20 mouse cellular contexts compared by ENCODE assay signal in the genomic region with DNA sequence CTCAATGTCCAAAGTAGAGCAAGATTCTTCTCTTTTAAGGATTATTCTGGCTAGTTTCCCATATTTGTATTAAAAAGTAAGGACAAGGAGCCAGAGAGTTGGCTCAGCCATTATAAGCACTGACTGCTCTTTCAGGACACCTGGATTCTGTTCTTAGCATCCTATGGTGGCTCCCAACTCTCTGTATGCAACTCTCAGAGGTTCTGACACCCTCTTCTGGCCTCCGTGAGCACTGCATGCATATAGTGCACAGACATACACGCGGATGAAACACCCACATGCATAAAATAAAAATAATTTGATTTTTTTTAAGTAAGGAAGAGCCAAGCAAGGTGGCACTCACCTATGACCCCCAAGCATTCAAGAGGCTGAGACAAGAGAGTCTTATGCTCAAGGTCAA. TPM values are rescaled to one million over a fixed set of nuclear protein-coding genes. Genes with fewer than 3 reads are reported as not detected.
A peak's percentile ranks its signal among the peaks of the same experiment; 100 is the strongest.
DNase-seq lines count a peak whose midpoint lies in the region; ATAC-seq and TF ChIP-seq lines count a peak whose summit lies in the region.
"Had no signal": no experiment of that assay in that cellular context is flagged by ENCODE, and none has a peak within 500 bp of the region (broad histone marks: within the 10 kb centered on the region; RNA-seq: fewer than 3 reads in every experiment).

No protein-coding gene starts in this region.

- H3K27ac ChIP-seq in intestine, postnatal 0 days (ENCODE audit: low read depth, low read length) = no peak overlapping the region
- no peak overlapping the region for H3K27ac ChIP-seq in intestine, embryonic 16.5 days (ENCODE audit: low read length)
- H3K27ac ChIP-seq in midbrain, postnatal 0 days (ENCODE audit: low read depth, low read length) = no peak overlapping the region
- H3K27ac ChIP-seq in midbrain, embryonic 15.5 days = no peak overlapping the region
- H3K27ac ChIP-seq: embryonic facial prominence, embryonic 13.5 days; forebrain, embryonic 12.5 days; gastrocnemius, adult 2 months; heart, embryonic 13.5 days; hindbrain, embryonic 15.5 days had no signal

- peaks cover 3% of the 10 kb centered on the region; the same call in 1 of the 2 replicates for H3K4me1 ChIP-seq in intestine, postnatal 0 days (replicated peaks; ENCODE audit: control insufficient read depth, insufficient read depth, low read length)
- peaks cover 2% of the 10 kb centered on the region; the same call in 1 of the 2 replicates for H3K4me1 ChIP-seq in intestine, embryonic 16.5 days (ENCODE audit: control insufficient read depth, insufficient read depth, low read length)
- peaks cover 5% of the 10 kb centered on the region; the same call in 1 of the 2 replicates for H3K4me1 ChIP-seq in midbrain, postnatal 0 days (ENCODE audit: insufficient read depth, low read length)
- H3K4me1 ChIP-seq in midbrain, embryonic 15.5 days = peaks cover 13% of the 10 kb centered on the region

- no peak overlapping the region for H3K4me2 ChIP-seq in intestine, postnatal 0 days (replicated peaks; ENCODE audit: low read depth)
- no peak overlapping the region for H3K4me2 ChIP-seq in intestine, embryonic 16.5 days (ENCODE audit: low read depth, low read length)
- H3K4me2 ChIP-seq in midbrain, postnatal 0 days (ENCODE audit: low read depth, low read length, poor library complexity, severe bottlenecking) = no peak overlapping the region
- H3K4me2 ChIP-seq in midbrain, embryonic 15.5 days = no peak overlapping the region
- H3K4me2 ChIP-seq: embryonic facial prominence, embryonic 13.5 days; forebrain, embryonic 12.5 days; heart, embryonic 13.5 days; hindbrain, embryonic 15.5 days had no signal

- WGBS in intestine, postnatal 0 days = 90% methylated on average over 3 of the region's 3 CpGs
- 85% methylated on average over 3 of the region's 3 CpGs for WGBS in intestine, embryonic 16.5 days
- WGBS in midbrain, postnatal 0 days = 82% methylated on average over 3 of the region's 3 CpGs
- WGBS in midbrain, embryonic 15.5 days = 87% methylated on average over 3 of the region's 3 CpGs

- H3K27me3 ChIP-seq in intestine, postnatal 0 days (replicated peaks; ENCODE audit: control insufficient read depth, insufficient read depth, low read length) = no peaks in the 10 kb centered on the region
- H3K27me3 ChIP-seq in intestine, embryonic 16.5 days (replicated peaks; ENCODE audit: control insufficient read depth, insufficient read depth, low read length) = no peaks in the 10 kb centered on the region
- no peaks in the 10 kb centered on the region for H3K27me3 ChIP-seq in midbrain, postnatal 0 days (ENCODE audit: insufficient read depth, low read length)
- no peaks in the 10 kb centered on the region for H3K27me3 ChIP-seq in midbrain, embryonic 15.5 days (replicated peaks)
- H3K27me3 ChIP-seq: embryonic facial prominence, embryonic 13.5 days; heart, embryonic 13.5 days; hindbrain, embryonic 15.5 days had no signal

- ATAC-seq in intestine, postnatal 0 days = no peak
- ATAC-seq in intestine, embryonic 16.5 days = no peak
- ATAC-seq in midbrain, postnatal 0 days (ENCODE audit: low FRiP score) = no peak
- no peak for ATAC-seq in midbrain, embryonic 15.5 days (replicated peaks)

- DNase-seq in midbrain, postnatal 0 days (ENCODE audit: low spot score) = no peak
- peak; percentile 51 for DNase-seq in R1 (ENCODE audit: low read depth, low spot score)
- no peak for DNase-seq in spleen, adult 12 weeks (ENCODE audit: low spot score)
- DNase-seq in B cell, adult 2 months = no peak
- DNase-seq: adrenal gland, postnatal 10 days; cerebellum, adult 11-12 months; cerebellum, postnatal 36 days; gastrocnemius, adult 2 months; gastrocnemius, postnatal 25 days; heart, adult 11 months; heart, postnatal 36 days had no signal

- TF ChIP-seq CTCF in intestine, postnatal 0 days (IDR thresholded peaks at IDR 0.05; ENCODE audit: low read depth) = 0 out of 2 replicates have a peak, but pooled peaks have one; percentile 20
- peak; percentile 12; the same call in 1 of the 2 replicates for TF ChIP-seq CTCF in midbrain, postnatal 0 days (IDR thresholded peaks at IDR 0.05)

- no peak overlapping the region for H3K4me3 ChIP-seq in intestine, postnatal 0 days (ENCODE audit: low read depth, low read length)
- no peak overlapping the region for H3K4me3 ChIP-seq in intestine, embryonic 16.5 days (ENCODE audit: low read length)
- no peak overlapping the region for H3K4me3 ChIP-seq in midbrain, postnatal 0 days (ENCODE audit: low read depth, low read length)
- H3K4me3 ChIP-seq in midbrain, embryonic 15.5 days = no peak overlapping the region
- H3K4me3 ChIP-seq: embryonic facial prominence, embryonic 13.5 days; forebrain, embryonic 12.5 days; gastrocnemius, adult 2 months; heart, embryonic 13.5 days; hindbrain, embryonic 15.5 days had no signal

- H3K36me3 ChIP-seq in intestine, postnatal 0 days (ENCODE audit: control insufficient read depth, insufficient read depth) = no peaks in the 10 kb centered on the region
- H3K36me3 ChIP-seq in intestine, embryonic 16.5 days (ENCODE audit: control insufficient read depth, insufficient read depth, low read length) = no peaks in the 10 kb centered on the region
- no peaks in the 10 kb centered on the region for H3K36me3 ChIP-seq in midbrain, postnatal 0 days (ENCODE audit: insufficient read depth, low read length)
- no peaks in the 10 kb centered on the region for H3K36me3 ChIP-seq in midbrain, embryonic 15.5 days (replicated peaks)
- H3K36me3 ChIP-seq: embryonic facial prominence, embryonic 13.5 days; forebrain, embryonic 12.5 days; heart, embryonic 13.5 days; hindbrain, embryonic 15.5 days had no signal

- H3K9ac ChIP-seq in intestine, postnatal 0 days (ENCODE audit: low read depth, low read length) = no peak overlapping the region
- H3K9ac ChIP-seq in intestine, embryonic 16.5 days (ENCODE audit: low read depth, low read length) = no peak overlapping the region
- H3K9ac ChIP-seq in midbrain, postnatal 0 days (replicated peaks; ENCODE audit: low read length, poor library complexity, severe bottlenecking) = no peak overlapping the region
- no peak overlapping the region for H3K9ac ChIP-seq in midbrain, embryonic 15.5 days
- H3K9ac ChIP-seq: embryonic facial prominence, embryonic 13.5 days; forebrain, embryonic 12.5 days; heart, embryonic 13.5 days; hindbrain, embryonic 15.5 days had no signal

- no peaks in the 10 kb centered on the region for H3K9me3 ChIP-seq in intestine, postnatal 0 days (ENCODE audit: control insufficient read depth)
- no peaks in the 10 kb centered on the region for H3K9me3 ChIP-seq in intestine, embryonic 16.5 days (ENCODE audit: control insufficient read depth, low read length)
- H3K9me3 ChIP-seq in midbrain, postnatal 0 days (ENCODE audit: low read length) = no peaks in the 10 kb centered on the region
- no peaks in the 10 kb centered on the region for H3K9me3 ChIP-seq in midbrain, embryonic 15.5 days
- H3K9me3 ChIP-seq: embryonic facial prominence, embryonic 13.5 days; forebrain, embryonic 12.5 days; heart, embryonic 13.5 days; hindbrain, embryonic 15.5 days had no signal

RNA-seq across cellular contexts. Expression of a gene that starts 3.8 kb away (rescaled TPM):
- polyA plus RNA-seq in intestine, postnatal 0 days (2015; fragmentation: Nextera tagmentation; extraction: Ambion mirVana) = 19.6 and 20.9 TPM in 2 replicates
- 24.9 and 25.0 TPM in 2 replicates for polyA plus RNA-seq in intestine, embryonic 16.5 days (2015; fragmentation: Nextera tagmentation; extraction: Ambion mirVana)
- 55.8 and 59.0 TPM in 2 replicates for total RNA-seq in midbrain, postnatal 0 days (2014; rRNA removed)
- 28.3 and 31.3 TPM in 2 replicates for polyA plus RNA-seq in midbrain, postnatal 0 days (2015; fragmentation: Nextera tagmentation; extraction: Ambion mirVana)
- polyA plus RNA-seq in midbrain, embryonic 15.5 days (2015; fragmentation: Nextera tagmentation; extraction: Ambion mirVana) = 39.8 and 40.7 TPM in 2 replicates

RNA-seq across cellular contexts. Expression of a gene that starts 4.7 kb away (rescaled TPM):
- 50.7 and 54.7 TPM in 2 replicates for polyA plus RNA-seq in intestine, postnatal 0 days (2015; fragmentation: Nextera tagmentation; extraction: Ambion mirVana)
- polyA plus RNA-seq in intestine, embryonic 16.5 days (2015; fragmentation: Nextera tagmentation; extraction: Ambion mirVana) = 52.8 and 56.5 TPM in 2 replicates
- 56.0 and 62.5 TPM in 2 replicates for total RNA-seq in midbrain, postnatal 0 days (2014; rRNA removed)
- 35.9 and 40.4 TPM in 2 replicates for polyA plus RNA-seq in midbrain, postnatal 0 days (2015; fragmentation: Nextera tagmentation; extraction: Ambion mirVana)
- polyA plus RNA-seq in midbrain, embryonic 15.5 days (2015; fragmentation: Nextera tagmentation; extraction: Ambion mirVana) = 33.9 and 35.3 TPM in 2 replicates

RNA-seq across cellular contexts. Expression of a gene that starts 26.0 kb away (rescaled TPM):
- polyA plus RNA-seq in intestine, postnatal 0 days (2015; fragmentation: Nextera tagmentation; extraction: Ambion mirVana) = 0.99 and 1.0 TPM in 2 replicates
- polyA plus RNA-seq in intestine, embryonic 16.5 days (2015; fragmentation: Nextera tagmentation; extraction: Ambion mirVana) = 0.62 and 1.3 TPM in 2 replicates
- total RNA-seq in midbrain, postnatal 0 days (2014; rRNA removed) = 16.4 and 26.3 TPM in 2 replicates
- 8.8 and 10.2 TPM in 2 replicates for polyA plus RNA-seq in midbrain, postnatal 0 days (2015; fragmentation: Nextera tagmentation; extraction: Ambion mirVana)
- 15.5 and 20.5 TPM in 2 replicates for polyA plus RNA-seq in midbrain, embryonic 15.5 days (2015; fragmentation: Nextera tagmentation; extraction: Ambion mirVana)
- total RNA-seq: CH12.LX; gastrocnemius, adult 2 months; gastrocnemius, postnatal 25 days; heart, postnatal 36 days had no signal
- polyA plus RNA-seq: heart, postnatal 0 days had no signal

RNA-seq across cellular contexts. Expression of a gene that starts 38.8 kb away (rescaled TPM):
- polyA plus RNA-seq in intestine, postnatal 0 days (2015; fragmentation: Nextera tagmentation; extraction: Ambion mirVana) = 40.0 and 41.9 TPM in 2 replicates
- 40.5 and 41.7 TPM in 2 replicates for polyA plus RNA-seq in intestine, embryonic 16.5 days (2015; fragmentation: Nextera tagmentation; extraction: Ambion mirVana)
- total RNA-seq in midbrain, postnatal 0 days (2014; rRNA removed) = 29.5 and 30.1 TPM in 2 replicates
- 46.3 and 48.7 TPM in 2 replicates for polyA plus RNA-seq in midbrain, postnatal 0 days (2015; fragmentation: Nextera tagmentation; extraction: Ambion mirVana)
- 42.9 and 43.1 TPM in 2 replicates for polyA plus RNA-seq in midbrain, embryonic 15.5 days (2015; fragmentation: Nextera tagmentation; extraction: Ambion mirVana)

RNA-seq across cellular contexts. Expression of a gene that starts 39.0 kb away (rescaled TPM):
- 9.0 and 9.6 TPM in 2 replicates for polyA plus RNA-seq in intestine, postnatal 0 days (2015; fragmentation: Nextera tagmentation; extraction: Ambion mirVana)
- 13.8 and 14.5 TPM in 2 replicates for polyA plus RNA-seq in intestine, embryonic 16.5 days (2015; fragmentation: Nextera tagmentation; extraction: Ambion mirVana)
- 19.5 and 26.8 TPM in 2 replicates for total RNA-seq in midbrain, postnatal 0 days (2014; rRNA removed)
- polyA plus RNA-seq in midbrain, postnatal 0 days (2015; fragmentation: Nextera tagmentation; extraction: Ambion mirVana) = 27.8 and 27.9 TPM in 2 replicates
- 30.3 and 30.7 TPM in 2 replicates for polyA plus RNA-seq in midbrain, embryonic 15.5 days (2015; fragmentation: Nextera tagmentation; extraction: Ambion mirVana)
